Mouse (Mus musculus) thymus, adult 2 months (tissue): Measurements from ENCODE around the gene Mylk4.

Experiments
- CTCF ChIP-seq: fragments of 200-500 bp; IDR thresholded peaks from 2 replicates; pipeline ENCODE4 v1.5.1; 2012; ENCODE audit warnings: mild to moderate bottlenecking, control low read depth, low read length, moderate library complexity, borderline replicate concordance; ENCODE audit not compliant: control insufficient read depth, poor library complexity, insufficient read depth; ENCODE audit errors: extremely low read depth
- POLR2A ChIP-seq: fragments of 200-500 bp; IDR thresholded peaks from 2 replicates; pipeline ENCODE4 v1.6.1; 2012; ENCODE audit warnings: mild to moderate bottlenecking, low read length, control low read depth, moderate library complexity; ENCODE audit not compliant: control insufficient read depth, poor library complexity, insufficient read depth; ENCODE audit errors: extremely low read depth

GRCm38 (mm10) chr13:32833237-32833636, 49.5 kb upstream of the Mylk4 start:
- no peak for TF ChIP-seq CTCF
- no peak for TF ChIP-seq POLR2A
